Mouse (Mus musculus): ENCODE measurements around the gene Midn.
A peak's percentile ranks its signal among the peaks of the same experiment; 100 is the strongest.

Gene Midn

GRCm38 (mm10) chr10:80129846-80130245, 18.2 kb upstream of the Midn start:
- DNase-seq (ENCODE audit: low read depth, low spot score) = no peak

DNA sequence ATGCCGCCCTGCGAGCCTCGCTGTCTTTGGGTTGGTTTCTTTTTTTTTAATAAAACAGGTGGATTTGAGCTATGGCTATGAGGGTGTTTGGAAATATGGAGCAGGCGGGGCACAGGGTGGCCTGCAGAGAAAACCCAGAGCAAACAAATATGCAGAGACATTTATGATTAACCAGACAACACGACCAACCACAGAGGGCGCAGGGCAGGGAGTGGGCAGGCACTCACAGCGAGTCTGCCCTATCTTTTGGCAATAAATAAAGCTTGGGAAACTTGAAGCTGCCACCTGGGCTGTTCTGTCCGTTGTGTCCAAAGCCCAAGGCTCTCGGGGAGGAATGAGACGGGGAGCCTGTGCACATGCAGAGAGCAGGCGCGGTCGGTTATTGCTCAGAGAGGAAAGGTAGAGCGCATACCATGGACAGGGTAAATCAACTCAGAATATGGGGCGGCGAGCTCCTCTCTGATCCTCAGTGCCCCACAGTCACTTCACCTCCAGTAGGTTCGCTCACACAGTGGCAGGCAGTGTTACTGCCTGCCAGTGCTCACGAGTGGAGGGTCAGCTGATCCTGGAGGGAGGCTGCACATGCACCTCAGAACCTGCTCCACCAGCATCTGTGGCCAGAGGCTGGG, 17.6 kb upstream of the Midn start:
- DNase-seq (ENCODE audit: low read depth, low spot score) = no peak

DNA sequence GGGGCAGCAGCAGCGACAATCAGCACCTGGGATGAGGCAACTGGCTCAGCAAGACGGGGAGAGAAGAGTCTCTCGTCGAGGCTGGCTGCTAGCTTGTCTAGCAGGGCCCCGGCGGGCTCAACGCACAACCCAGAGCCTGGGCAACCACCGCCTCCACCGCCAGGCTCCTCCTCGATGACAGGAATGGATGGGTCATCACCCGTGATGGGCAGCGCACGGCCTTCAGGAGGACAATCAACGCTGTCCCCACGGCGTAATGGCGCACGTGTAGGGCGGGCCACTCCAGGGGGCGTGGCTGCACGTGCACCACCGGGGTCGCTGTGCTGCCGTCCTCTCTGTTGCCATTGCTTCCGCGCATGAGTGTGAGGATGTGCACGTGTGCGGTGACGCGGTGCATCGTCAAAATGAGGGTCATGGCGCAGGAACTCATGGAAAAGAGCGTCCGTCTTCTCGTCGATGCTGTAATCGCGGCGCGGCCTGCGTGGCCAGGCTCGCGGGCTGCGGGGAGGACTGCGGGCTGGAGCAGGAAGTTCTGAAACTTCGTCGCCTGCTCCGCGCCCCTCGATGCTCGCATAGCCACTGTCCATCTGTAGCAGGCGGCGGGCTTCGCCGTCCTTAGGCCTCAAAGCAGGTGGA, 16.6 kb upstream of the Midn start:
- no peak for DNase-seq (ENCODE audit: low read depth, low spot score)

- DNase-seq (ENCODE audit: low read depth, low spot score) = no peak
Measured at GRCm38 (mm10) chr10:80131952-80132350, 16.1 kb upstream of the Midn start.

- no peak for DNase-seq (ENCODE audit: low read depth, low spot score)
Measured at GRCm38 (mm10) chr10:80133226-80133849, 14.7 kb upstream of the Midn start.

GRCm38 (mm10) chr10:80134421-80134820, 13.7 kb upstream of the Midn start:
- no peak for DNase-seq (ENCODE audit: low read depth, low spot score)

GRCm38 (mm10) chr10:80135161-80135560, 12.9 kb upstream of the Midn start:
- no peak for DNase-seq (ENCODE audit: low read depth, low spot score)

DNA sequence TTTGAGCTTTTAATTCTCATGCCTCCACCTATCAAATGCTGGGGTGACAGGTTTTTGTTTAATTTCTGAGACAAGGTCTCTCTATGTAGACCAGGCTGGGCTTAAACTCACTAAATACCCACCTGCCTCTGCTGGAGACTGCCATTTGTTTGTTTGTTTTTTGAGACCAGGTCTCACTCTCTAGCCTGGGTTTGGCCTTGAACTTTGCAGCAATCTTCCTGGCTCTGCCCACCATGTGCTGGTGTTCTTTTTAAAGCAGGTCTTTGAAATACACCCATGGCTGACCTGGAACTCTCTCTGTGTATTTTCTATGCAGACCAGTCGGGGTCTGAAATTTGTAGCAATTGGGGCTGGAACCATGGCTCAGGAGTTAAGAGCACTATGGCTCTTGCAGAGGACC, 12.4 kb upstream of the Midn start:
- no peak for DNase-seq (ENCODE audit: low read depth, low spot score)

DNA sequence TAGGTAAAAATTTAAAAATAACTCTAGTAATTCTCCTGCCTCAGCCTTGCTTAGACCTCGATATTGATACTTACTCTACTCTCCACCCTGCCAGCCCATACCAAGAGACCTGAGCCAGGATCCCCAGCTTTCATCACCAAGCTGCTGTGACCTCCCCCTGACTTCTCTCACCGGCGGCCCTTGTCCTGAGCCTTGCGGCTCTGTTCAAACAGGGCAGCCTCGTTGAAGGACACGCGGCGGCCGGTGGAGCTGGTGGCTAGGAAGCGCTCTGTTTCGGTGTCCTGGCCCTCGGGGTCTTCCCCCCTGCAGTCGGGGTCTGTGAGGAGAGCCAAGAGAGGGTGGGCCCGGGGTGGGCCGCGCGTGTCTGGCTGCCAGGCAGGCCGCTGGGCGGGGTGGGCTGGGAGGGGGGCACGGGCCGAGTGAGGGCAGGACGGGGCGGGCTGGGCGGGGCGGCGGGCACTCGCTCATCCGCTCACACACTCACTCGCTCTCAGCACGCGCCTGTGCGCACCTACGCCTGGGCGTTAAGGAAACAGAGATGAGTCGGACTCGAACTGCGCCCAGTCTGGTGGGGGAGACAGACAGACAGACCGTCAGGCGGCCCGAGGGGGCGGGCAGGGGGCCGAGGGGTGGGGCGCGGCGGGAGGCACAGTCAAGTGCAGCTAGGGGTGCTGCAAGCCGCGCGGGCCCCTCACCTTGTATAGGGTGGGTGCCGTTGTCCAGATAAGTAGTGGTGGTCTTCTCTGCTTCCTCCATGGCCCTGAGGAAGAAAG, 11.7 kb upstream of the Midn start:
- DNase-seq (ENCODE audit: low read depth, low spot score) = no peak

- no peak for DNase-seq (ENCODE audit: low read depth, low spot score)
Measured at GRCm38 (mm10) chr10:80136952-80137625, 11.0 kb upstream of the Midn start.

- DNase-seq (ENCODE audit: low read depth, low spot score) = no peak
Measured at GRCm38 (mm10) chr10:80137626-80138552, 10.2 kb upstream of the Midn start.

DNA sequence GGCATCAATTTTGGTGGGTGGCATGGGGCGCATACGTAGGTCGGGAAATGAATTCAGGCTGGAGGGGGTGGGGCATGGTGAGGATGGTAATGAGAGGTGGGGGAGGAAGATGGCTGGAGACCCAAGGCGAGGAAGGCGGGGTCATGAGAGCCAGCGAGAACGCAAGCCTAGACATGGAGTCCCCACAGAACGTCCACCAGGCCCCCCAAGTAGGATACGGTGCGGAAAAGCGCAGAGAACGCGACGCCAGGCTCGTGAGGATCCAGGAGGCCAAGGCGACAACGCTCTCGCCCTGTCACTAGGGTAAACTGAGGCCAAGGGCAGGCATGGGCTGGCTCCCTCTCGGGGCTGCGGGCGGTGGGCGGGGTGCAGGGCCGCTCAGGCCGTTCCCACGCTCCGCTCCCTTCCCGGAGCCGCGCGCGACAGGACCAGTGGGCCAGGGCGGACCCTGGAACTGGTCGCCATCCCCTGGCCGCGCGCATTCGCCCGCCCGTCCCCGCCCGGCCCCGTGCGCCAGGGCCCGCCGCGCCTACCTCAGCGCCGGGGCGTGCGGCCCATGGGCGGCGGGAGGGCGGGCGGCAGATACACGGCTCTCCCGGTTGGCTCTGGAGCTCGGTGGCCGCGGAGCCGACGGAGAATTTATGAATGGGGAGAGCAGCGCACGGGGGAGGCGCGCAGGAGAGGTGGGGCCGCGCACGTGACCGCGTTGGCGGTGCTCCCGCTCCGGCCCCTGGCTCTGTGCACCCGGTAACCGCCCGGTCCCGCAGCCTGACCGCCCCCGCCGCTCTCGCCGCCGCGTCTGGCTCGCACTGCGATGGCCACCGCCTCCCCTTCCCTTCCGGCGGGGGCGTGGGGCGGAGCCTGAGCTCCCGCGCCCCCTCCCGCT, 9.3 kb upstream of the Midn start, which contains the start of gene Atp5d:
Atp5d (plus strand) TSS at position 80 of the 886 bp plus-strand sequence.
- no peak for DNase-seq (ENCODE audit: low read depth, low spot score)

GRCm38 (mm10) chr10:80139439-80139775, 8.7 kb upstream of the Midn start:
- DNase-seq (ENCODE audit: low read depth, low spot score) = no peak

DNA sequence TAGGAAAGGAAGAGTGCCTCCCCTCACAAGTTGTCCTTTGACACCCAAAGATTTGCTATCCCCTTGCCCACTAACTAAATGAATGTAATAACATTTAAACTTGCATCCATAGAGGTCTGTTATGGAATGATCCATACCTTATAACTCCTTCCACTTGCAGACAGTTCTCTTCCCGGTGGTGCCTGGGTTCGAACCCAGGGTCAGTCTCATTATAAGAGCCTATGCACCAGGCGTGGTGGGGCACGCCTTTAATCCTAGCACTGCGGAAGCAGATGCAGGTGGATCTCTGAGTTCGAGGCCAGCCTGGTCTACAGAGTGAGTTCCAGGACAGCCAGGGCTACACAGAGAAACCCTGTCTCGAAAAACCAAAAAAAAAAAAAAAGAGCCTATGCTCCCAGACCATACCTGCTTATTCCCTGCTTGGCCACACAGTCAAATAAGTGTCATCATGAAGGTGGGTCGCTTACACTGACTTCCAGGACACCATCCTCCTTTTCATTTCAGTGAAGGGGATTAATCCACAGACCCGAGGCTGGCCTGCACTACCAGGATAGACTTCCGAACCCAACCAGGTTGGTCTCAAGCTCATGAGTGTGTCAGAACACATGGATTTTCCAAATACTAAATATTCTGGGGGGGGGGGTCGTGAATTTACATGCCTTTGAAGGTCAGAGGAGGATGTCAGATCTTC, 8.0 kb upstream of the Midn start:
- no peak for DNase-seq (ENCODE audit: low read depth, low spot score)

DNA sequence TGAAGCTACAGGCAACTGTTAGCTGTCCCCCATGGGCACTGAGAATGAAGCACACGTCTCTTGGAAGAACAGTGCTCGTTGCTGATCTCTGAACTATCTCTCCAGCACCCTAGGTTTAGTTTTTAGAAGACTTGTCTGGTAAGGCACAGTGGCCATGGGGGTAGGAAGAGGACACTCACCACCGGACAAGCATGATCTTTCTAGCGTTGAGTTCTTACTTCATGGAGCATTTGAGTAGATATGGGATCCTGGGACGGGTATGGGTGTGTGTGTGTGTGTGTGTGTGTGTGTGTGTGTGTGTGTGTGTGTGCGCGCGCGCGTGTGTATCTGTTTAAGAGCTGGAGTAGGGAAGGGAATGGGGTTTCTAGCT, 7.4 kb upstream of the Midn start, which contains the start of gene Cbarp:
Cbarp (minus strand) TSS at position 170 of the 370 bp plus-strand sequence.
- DNase-seq (ENCODE audit: low read depth, low spot score) = no peak

DNA sequence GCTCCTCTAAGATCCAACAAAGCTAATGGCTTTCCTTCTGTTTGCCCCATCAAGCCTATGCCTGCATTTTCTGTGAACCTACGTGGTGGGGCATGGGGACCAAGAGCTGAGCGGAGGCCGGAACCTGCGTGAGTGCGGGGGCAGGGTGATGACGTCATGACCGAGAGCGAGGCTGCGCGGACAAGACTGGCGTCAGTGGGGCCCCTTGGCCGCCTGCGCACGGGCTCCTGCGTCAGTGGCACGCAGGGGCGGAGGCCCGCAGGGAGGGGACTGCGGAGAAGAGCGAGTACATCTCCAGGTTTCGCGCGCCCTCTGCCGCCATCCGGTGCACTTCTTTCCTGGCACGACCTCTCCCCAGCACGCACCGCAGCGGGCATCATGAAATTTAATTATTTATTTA, 6.8 kb upstream of the Midn start:
- DNase-seq (ENCODE audit: low read depth, low spot score) = peak; percentile 95

DNA sequence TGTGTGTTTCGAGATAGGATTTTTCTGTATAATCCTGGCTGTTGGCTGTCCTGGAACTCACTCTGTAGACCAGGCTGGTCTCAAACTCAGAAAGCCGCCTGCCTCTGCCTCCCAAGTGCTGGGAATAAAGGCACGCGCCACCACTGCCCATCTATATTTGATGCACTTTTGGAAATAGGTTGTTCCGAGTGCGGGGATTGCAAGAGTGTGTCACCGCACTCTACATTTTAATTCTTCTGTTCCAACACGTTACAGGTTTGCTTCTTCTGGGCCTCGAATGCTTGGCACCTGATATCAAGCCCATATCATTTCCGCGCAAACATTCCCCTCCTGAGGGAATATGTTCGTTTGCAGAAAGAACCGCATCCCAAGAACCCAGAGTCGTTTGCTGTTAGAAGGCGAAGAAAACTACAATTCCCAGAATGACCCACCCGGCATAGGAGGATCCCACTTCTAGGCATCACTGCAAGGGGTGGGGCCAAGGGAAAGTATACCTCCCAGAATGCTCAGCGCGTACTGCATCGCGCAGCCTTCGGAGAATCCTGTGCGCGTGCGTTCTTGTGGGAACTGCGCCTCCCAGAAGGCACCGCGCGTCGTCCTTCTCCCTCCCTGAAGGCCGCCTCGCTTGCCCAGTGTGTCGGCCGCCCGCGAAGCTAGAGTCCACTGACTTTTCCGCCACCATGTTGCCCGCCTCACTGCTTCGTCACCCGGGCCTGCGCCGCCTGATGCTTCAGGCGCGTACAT, 6.1 kb upstream of the Midn start:
- peak; percentile 99 for DNase-seq (ENCODE audit: low read depth, low spot score)

- DNase-seq (ENCODE audit: low read depth, low spot score) = no peak
Measured at GRCm38 (mm10) chr10:80142530-80142925, 5.5 kb upstream of the Midn start.

All from mesoderm, embryonic 11.5 days (tissue).